Mouse (Mus musculus): ENCODE results near the gene Slc38a2.

GRCm38 (mm10) chr15:96666663-96667062 is 32.9 kb downstream of the Slc38a2 start:
- TF ChIP-seq ZNF384 (IDR thresholded peaks at IDR 0.05; ENCODE audit: low read depth, low read length), result no peak
- TF ChIP-seq MAFK (IDR thresholded peaks at IDR 0.05; ENCODE audit: insufficient read depth, low read depth, low read length), result no peak
